Mouse (Mus musculus) cerebellum, adult 2 months (tissue): ENCODE data around the gene Traf4.

Experiments
- CTCF ChIP-seq: fragments of 200-500 bp; IDR thresholded peaks from 2 replicates; pipeline ENCODE4 v1.5.1; 2011; ENCODE audit warnings: low read depth, mild to moderate bottlenecking, control low read depth, low read length, moderate library complexity, borderline replicate concordance; ENCODE audit not compliant: insufficient read depth
- POLR2A ChIP-seq: fragments of 200-500 bp; IDR thresholded peaks from 2 replicates; pipeline ENCODE4 v1.6.1; 2011; ENCODE audit warnings: low read length, control low read depth, borderline replicate concordance; ENCODE audit not compliant: insufficient read depth

- TF ChIP-seq CTCF = no peak
- no peak for TF ChIP-seq POLR2A
Observed at GRCm38 (mm10) chr11:78123782-78124181, 41.6 kb downstream of the Traf4 start.
